Mouse (Mus musculus): ENCODE data around the gene Gm6509. TPM values are rescaled to one million over a fixed set of nuclear protein-coding genes. Genes with fewer than 3 reads are reported as not detected.
"Not testable (repeated sequence)": the region's sequence is repeated elsewhere in the genome, so short reads cannot be mapped to it uniquely, and the experiment has no call there.

Gene Gm6509
- total RNA-seq (2014; fragmentation: Nextera tagmentation) (not detected in 2 replicates), total RNA-seq (2017) (not detected in 2 replicates)

DNA sequence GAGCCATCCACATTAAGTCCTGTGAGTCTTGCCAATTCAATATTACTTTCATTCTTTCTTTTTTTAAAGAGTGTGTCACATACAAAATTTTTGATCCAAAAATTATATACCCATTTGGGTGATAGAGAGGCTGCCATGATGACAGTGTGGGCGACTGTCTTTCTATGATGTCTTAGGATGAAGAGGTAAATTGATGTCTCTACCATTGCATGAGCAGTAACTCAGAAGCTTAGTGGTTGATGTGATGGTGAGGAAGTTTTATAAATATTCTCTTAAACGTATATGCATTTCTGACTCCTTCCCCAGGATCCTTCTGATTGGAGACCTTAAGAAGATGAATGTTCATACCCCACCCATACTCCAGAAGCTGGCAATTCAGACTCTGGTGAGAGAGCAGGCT, at the start of gene Gm6509:
Gene Gm6509, plus strand, starts transcription at position 301 of the 400 bp plus-strand sequence.
- not testable (repeated sequence) for ATAC-seq (replicated peaks; ENCODE audit: poor library complexity, severe bottlenecking)

DNA sequence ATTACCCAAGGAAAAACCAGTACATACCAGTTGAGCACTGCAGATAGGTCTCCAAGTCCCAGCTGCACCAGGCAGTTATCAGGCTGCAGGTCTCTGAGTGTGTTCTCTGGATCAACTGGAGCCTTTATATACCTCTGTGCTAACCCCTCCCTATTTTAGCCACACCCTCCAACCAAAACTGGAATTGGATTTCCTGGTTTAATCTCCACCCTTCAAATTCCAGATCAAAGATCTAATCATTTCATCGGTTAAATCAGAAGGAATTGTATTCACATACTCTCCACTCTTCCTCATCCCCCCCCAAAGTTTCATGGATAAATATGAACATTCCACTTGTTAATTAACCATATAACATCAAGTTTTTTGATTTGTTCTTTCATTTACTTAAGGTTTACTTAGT, 7.5 kb upstream of the Gm6509 start, which contains the start of gene Gm3147:
Gene Gm3147, minus strand, starts transcription at position 101 of the 400 bp plus-strand sequence.
- not testable (repeated sequence) for ATAC-seq (replicated peaks; ENCODE audit: poor library complexity, severe bottlenecking)

DNA sequence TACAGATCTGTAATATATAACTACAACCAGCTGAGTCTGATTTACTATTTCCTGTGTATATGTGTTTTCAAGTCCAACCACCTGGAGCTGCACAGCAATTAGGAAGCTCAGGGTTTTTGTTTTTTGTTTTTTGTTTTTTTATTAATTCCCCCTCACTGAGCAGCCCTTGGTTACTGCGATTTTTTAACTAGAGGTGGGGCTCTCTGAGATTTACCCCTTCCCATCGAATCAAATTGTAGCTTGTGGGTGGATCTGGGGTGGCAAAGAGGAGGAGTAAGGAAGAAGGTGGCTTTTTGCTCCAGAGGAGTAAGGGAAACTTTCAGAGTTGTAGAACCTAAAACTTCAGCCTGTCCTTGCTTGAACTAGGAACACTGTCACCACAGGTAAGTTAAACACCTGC, 24.3 kb downstream of the Gm6509 start, which contains the start of gene Gm6205:
Gene Gm6205, plus strand, starts transcription at position 301 of the 400 bp plus-strand sequence.
- not testable (repeated sequence) for ATAC-seq (replicated peaks; ENCODE audit: poor library complexity, severe bottlenecking)

Other genes starting within 250 kb of the Gm6509 start
- gene Gm7682, start 178.2 kb upstream of the Gm6509 start, total RNA-seq (2014; fragmentation: Nextera tagmentation), result not detected in 2 replicates
- gene Gm7682, start 178.2 kb upstream of the Gm6509 start, total RNA-seq (2017), result not detected in 2 replicates
- gene Gm3139, start 97.7 kb upstream of the Gm6509 start, total RNA-seq (2014; fragmentation: Nextera tagmentation), result not detected in 2 replicates
- not detected in 2 replicates for gene Gm3139, start 97.7 kb upstream of the Gm6509 start, total RNA-seq (2017)
- gene Gm3147, start 7.6 kb upstream of the Gm6509 start, total RNA-seq (2014; fragmentation: Nextera tagmentation), result not detected in 2 replicates
- gene Gm3147, start 7.6 kb upstream of the Gm6509 start, total RNA-seq (2017), result not detected in 2 replicates
- not detected in 2 replicates for gene Gm6205, start 24.4 kb downstream of the Gm6509 start, total RNA-seq (2014; fragmentation: Nextera tagmentation)
- gene Gm6205, start 24.4 kb downstream of the Gm6509 start, total RNA-seq (2017), result not detected in 2 replicates
- not detected in 2 replicates for gene Gm3183, start 241.5 kb downstream of the Gm6509 start, total RNA-seq (2014; fragmentation: Nextera tagmentation)
- not detected in 2 replicates for gene Gm3183, start 241.5 kb downstream of the Gm6509 start, total RNA-seq (2017)

All from granulocyte monocyte progenitor cell, adult 5-6 weeks (primary cell).